Mouse (Mus musculus) lung, postnatal 10 days (tissue): ENCODE data around the gene Ttbk1.

Experiments
- DNase-seq: peaks from one replicate; pipeline ENCODE4 v3.0.0; 2021

The Ttbk1 gene

GRCm38 (mm10) chr17:46393012-46393411 lies 94.5 kb downstream of the Ttbk1 start:
- DNase-seq, result peak; percentile 51
